Comparison of ENCODE assay signal across 12 mouse cellular contexts in genomic region chr6:118302783-118303350, GRCm38 (mm10).
DNase-seq lines count a peak whose midpoint lies in the region; ATAC-seq lines count a peak whose summit lies in the region.
"Had no signal": no experiment of that assay in that cellular context is flagged by ENCODE, and none has a peak within 500 bp of the region (broad histone marks: within the 10 kb centered on the region; RNA-seq: fewer than 3 reads in every experiment).

No protein-coding gene starts in this region.

- DNase-seq in kidney, adult 8-10 months = peak; percentile 6 to 13
- DNase-seq in kidney, postnatal 4 days = no peak
- DNase-seq in A20 (ENCODE audit: low read depth, low spot score) (peak; percentile 36), ES-CJ7 (ENCODE audit: low read depth, low spot score) (peak; percentile 53)
- no peak for DNase-seq in frontal cortex, postnatal 25 days (ENCODE audit: low spot score in 2 of 2)
- DNase-seq in urinary bladder, postnatal 4 days (ENCODE audit: low spot score in 2 of 2) = no peak
- DNase-seq: adrenal gland, adult 2 months; cerebellum, postnatal 14 days; gastrocnemius, postnatal 10 days; heart, postnatal 4 days; thymus, adult 2 months had no signal

- peak; percentile 23 to 59; a peak in 2 of 4 replicates for ATAC-seq in hematopoietic stem cell, adult 5-6 weeks (replicated peaks in 1 of 2; ENCODE audit: insufficient read depth in 1 of 2, low FRiP score in 2 of 2, low TSS enrichment in 1 of 2, low read depth in 1 of 2, poor library complexity in 2 of 2, severe bottlenecking in 2 of 2)

Comparison
In these comparisons a context has a peak if more than half of its experiments do, and no peak if none do; other contexts are left out.
1. DNase-seq: peak in kidney, adult 8-10 months (2 of 2), A20 (single experiment) and ES-CJ7 (single experiment); none in kidney, postnatal 4 days (0 of 2), frontal cortex, postnatal 25 days (0 of 2) and urinary bladder, postnatal 4 days (0 of 2).